10 mouse cellular contexts compared by ENCODE assay signal in genomic region chr7:67421088-67421475, GRCm38 (mm10). TPM values are rescaled to one million over a fixed set of nuclear protein-coding genes. Genes with fewer than 3 reads are reported as not detected.
DNase-seq lines count a peak whose midpoint lies in the region; ATAC-seq and TF ChIP-seq lines count a peak whose summit lies in the region.
"Had no signal": no experiment of that assay in that cellular context is flagged by ENCODE, and none has a peak within 500 bp of the region (broad histone marks: within the 10 kb centered on the region; RNA-seq: fewer than 3 reads in every experiment).

No protein-coding gene starts in this region.

- H3K9me3 ChIP-seq in forebrain, embryonic 13.5 days (replicated peaks) = no peaks in the 10 kb centered on the region
- no peaks in the 10 kb centered on the region for H3K9me3 ChIP-seq in forebrain, embryonic 10.5 days
- no peaks in the 10 kb centered on the region for H3K9me3 ChIP-seq in liver, postnatal 0 days (ENCODE audit: low read length)
- H3K9me3 ChIP-seq in heart, postnatal 0 days (replicated peaks; ENCODE audit: control insufficient read depth, low read length) = no peaks in the 10 kb centered on the region
- H3K9me3 ChIP-seq: liver, embryonic 13.5 days had no signal

- WGBS in forebrain, embryonic 13.5 days = 62% methylated on average over 3 of the region's 3 CpGs
- WGBS in forebrain, embryonic 10.5 days = 76% methylated on average over 3 of the region's 3 CpGs
- WGBS in liver, adult 2 months = 62% methylated on average over 3 of the region's 3 CpGs
- 52% methylated on average over 3 of the region's 3 CpGs for WGBS in liver, postnatal 0 days (ENCODE audit: insufficient replicate concordance)
- WGBS in heart, postnatal 0 days = 12% methylated on average over 3 of the region's 3 CpGs
- 2% methylated on average over 3 of the region's 3 CpGs for WGBS in thymus, adult 2 months

- no peak for TF ChIP-seq CTCF in liver, adult 2 months (IDR thresholded peaks at IDR 0.05; ENCODE audit: low read depth, low read length)
- TF ChIP-seq CTCF in liver, postnatal 0 days (IDR thresholded peaks at IDR 0.05; ENCODE audit: low read depth) = no peak
- TF ChIP-seq CTCF in heart, postnatal 0 days (IDR thresholded peaks at IDR 0.05; ENCODE audit: low read depth) = no peak
- no peak for TF ChIP-seq CTCF in thymus, adult 2 months (IDR thresholded peaks at IDR 0.05; ENCODE audit: borderline replicate concordance, control insufficient read depth, extremely low read depth, insufficient read depth, low read length, poor library complexity)

- no peak for DNase-seq in forebrain, embryonic 10.5 days (ENCODE audit: extremely low spot score, low spot score)
- DNase-seq in liver, adult 2 months (ENCODE audit: extremely low read depth, low read depth, low spot score) = no peak
- no peak for DNase-seq in liver, postnatal 0 days
- peak; percentile 14 for DNase-seq in heart, postnatal 0 days (ENCODE audit: low spot score)
- DNase-seq in thymus, adult 2 months = peak; percentile 77
- no peak for DNase-seq in layer of hippocampus, postnatal 25 days (ENCODE audit: extremely low spot score in 1 of 2, low spot score in 1 of 2)
- DNase-seq: B cell, adult 2 months; liver, embryonic 13.5 days had no signal

- peak overlapping the region; percentile 83 for H3K27ac ChIP-seq in forebrain, embryonic 13.5 days
- no peak overlapping the region for H3K27ac ChIP-seq in forebrain, embryonic 10.5 days
- H3K27ac ChIP-seq in liver, adult 2 months (replicated peaks; ENCODE audit: insufficient read depth, low read depth, low read length) = peak overlapping the region; percentile 31; the same call in 1 of the 2 replicates
- H3K27ac ChIP-seq in liver, postnatal 0 days (ENCODE audit: low read depth) = no peak overlapping the region
- peak overlapping the region; percentile 82 for H3K27ac ChIP-seq in heart, postnatal 0 days (ENCODE audit: low read depth)
- peak overlapping the region; percentile 98 for H3K27ac ChIP-seq in thymus, adult 2 months (ENCODE audit: control insufficient read depth, insufficient read depth, low read length)
- H3K27ac ChIP-seq: liver, embryonic 13.5 days had no signal

- 0 out of 2 replicates have a peak overlapping the region, but pooled peaks have one; percentile 6 for H3K9ac ChIP-seq in forebrain, embryonic 13.5 days
- no peak overlapping the region for H3K9ac ChIP-seq in liver, adult 2 months (ENCODE audit: low read depth, low read length)
- H3K9ac ChIP-seq in liver, postnatal 0 days (replicated peaks) = no peak overlapping the region
- H3K9ac ChIP-seq in heart, postnatal 0 days (replicated peaks; ENCODE audit: low read depth, low read length) = no peak overlapping the region
- H3K9ac ChIP-seq: liver, embryonic 13.5 days had no signal

- no peak overlapping the region for H3K4me2 ChIP-seq in forebrain, embryonic 13.5 days
- H3K4me2 ChIP-seq in liver, postnatal 0 days (ENCODE audit: low read depth, low read length) = no peak overlapping the region
- H3K4me2 ChIP-seq in heart, postnatal 0 days (ENCODE audit: low read depth, low read length) = peak overlapping the region; percentile 22; the same call in 1 of the 2 replicates
- H3K4me2 ChIP-seq: liver, embryonic 13.5 days had no signal

- no peak overlapping the region for H3K4me3 ChIP-seq in forebrain, embryonic 13.5 days
- no peak overlapping the region for H3K4me3 ChIP-seq in forebrain, embryonic 10.5 days
- no peak overlapping the region for H3K4me3 ChIP-seq in liver, adult 2 months (ENCODE audit: insufficient read depth, low read depth, low read length)
- no peak overlapping the region for H3K4me3 ChIP-seq in liver, postnatal 0 days (ENCODE audit: low read depth, low read length)
- no peak overlapping the region for H3K4me3 ChIP-seq in heart, postnatal 0 days (ENCODE audit: low read depth, low read length)
- peak overlapping the region; percentile 47 for H3K4me3 ChIP-seq in thymus, adult 2 months (ENCODE audit: control insufficient read depth, insufficient read depth, low read length)
- H3K4me3 ChIP-seq: liver, embryonic 13.5 days had no signal

- H3K4me1 ChIP-seq in forebrain, embryonic 13.5 days = peaks cover 13% of the 10 kb centered on the region
- 0 out of 2 replicates have a peak, but pooled peaks cover 4% of the 10 kb centered on the region for H3K4me1 ChIP-seq in forebrain, embryonic 10.5 days
- H3K4me1 ChIP-seq in liver, adult 2 months (ENCODE audit: control insufficient read depth, insufficient read depth, low read length) = peaks cover 7% of the 10 kb centered on the region; the same call in 1 of the 2 replicates
- peaks cover 14% of the 10 kb centered on the region for H3K4me1 ChIP-seq in liver, postnatal 0 days (ENCODE audit: insufficient read depth)
- peaks cover 20% of the 10 kb centered on the region for H3K4me1 ChIP-seq in heart, postnatal 0 days (ENCODE audit: control insufficient read depth, insufficient read depth)
- H3K4me1 ChIP-seq in thymus, adult 2 months (replicated peaks; ENCODE audit: control insufficient read depth, insufficient read depth, low read length) = peaks cover 60% of the 10 kb centered on the region

- no peak for TF ChIP-seq POLR2A in liver, adult 2 months (IDR thresholded peaks at IDR 0.05; ENCODE audit: extremely low read depth, insufficient read depth, low read length)
- peak; percentile 40; the same call in 1 of the 2 replicates for TF ChIP-seq POLR2A in thymus, adult 2 months (IDR thresholded peaks at IDR 0.05; ENCODE audit: control insufficient read depth, extremely low read depth, insufficient read depth, low read length, poor library complexity)

- H3K27me3 ChIP-seq in forebrain, embryonic 13.5 days = no peaks in the 10 kb centered on the region
- no peaks in the 10 kb centered on the region for H3K27me3 ChIP-seq in forebrain, embryonic 10.5 days (ENCODE audit: poor library complexity, severe bottlenecking)
- H3K27me3 ChIP-seq in liver, adult 2 months (ENCODE audit: control insufficient read depth, insufficient read depth, low read length) = no peaks in the 10 kb centered on the region
- H3K27me3 ChIP-seq in liver, postnatal 0 days (ENCODE audit: insufficient read depth, low read length) = no peaks in the 10 kb centered on the region
- H3K27me3 ChIP-seq in heart, postnatal 0 days (ENCODE audit: control insufficient read depth, insufficient read depth, low read length) = no peaks in the 10 kb centered on the region
- no peaks in the 10 kb centered on the region for H3K27me3 ChIP-seq in thymus, adult 2 months (ENCODE audit: control insufficient read depth, insufficient read depth, low read length)
- H3K27me3 ChIP-seq: liver, embryonic 13.5 days had no signal

- H3K36me3 ChIP-seq in forebrain, embryonic 13.5 days (ENCODE audit: poor library complexity, severe bottlenecking) = no peaks in the 10 kb centered on the region
- H3K36me3 ChIP-seq in forebrain, embryonic 10.5 days (replicated peaks) = no peaks in the 10 kb centered on the region
- H3K36me3 ChIP-seq in liver, adult 2 months (ENCODE audit: control insufficient read depth, insufficient read depth, low read length) = no peaks in the 10 kb centered on the region
- no peaks in the 10 kb centered on the region for H3K36me3 ChIP-seq in liver, postnatal 0 days (replicated peaks; ENCODE audit: insufficient read depth, low read length)
- no peaks in the 10 kb centered on the region for H3K36me3 ChIP-seq in heart, postnatal 0 days (replicated peaks; ENCODE audit: control insufficient read depth, insufficient read depth, low read length)
- no peaks in the 10 kb centered on the region for H3K36me3 ChIP-seq in thymus, adult 2 months (ENCODE audit: control insufficient read depth, insufficient read depth, low read length)
- H3K36me3 ChIP-seq: liver, embryonic 13.5 days had no signal

- no peak for TF ChIP-seq EP300 in liver, postnatal 0 days (IDR thresholded peaks at IDR 0.05; ENCODE audit: low read depth)
- TF ChIP-seq EP300 in heart, postnatal 0 days (IDR thresholded peaks at IDR 0.05; ENCODE audit: low read depth) = no peak

- no peaks in the 10 kb centered on the region for H3K79me2 ChIP-seq in liver, adult 2 months (ENCODE audit: control insufficient read depth, insufficient read depth, low read length)

- ATAC-seq in forebrain, embryonic 13.5 days = peak; percentile 77
- no peak for ATAC-seq in liver, postnatal 0 days
- no peak for ATAC-seq in heart, postnatal 0 days (ENCODE audit: insufficient read depth, low read depth)
- no peak for ATAC-seq in megakaryocyte, adult 5-6 weeks (ENCODE audit: poor library complexity, severe bottlenecking)

RNA-seq across cellular contexts. Expression of gene Mef2a, which starts 48.4 kb away (rescaled TPM):
- 26.0 and 32.2 TPM in 2 replicates for polyA plus RNA-seq in forebrain, embryonic 13.5 days (2015; fragmentation: Nextera tagmentation; extraction: Ambion mirVana)
- 22.4 and 23.2 TPM in 2 replicates for polyA plus RNA-seq in forebrain, embryonic 10.5 days (2016; fragmentation: Nextera tagmentation; extraction: Ambion mirVana)
- 22.7 and 24.8 TPM in 2 replicates for total RNA-seq in liver, adult 2 months (2014; rRNA removed)
- polyA plus RNA-seq in liver, adult 2 months (2012; rRNA removed) = 5.5 and 12.0 TPM in 2 replicates
- polyA plus RNA-seq in liver, postnatal 0 days (2015; fragmentation: Nextera tagmentation; extraction: Ambion mirVana) = 10.3 and 10.7 TPM in 2 replicates
- 158 and 165 TPM in 2 replicates for total RNA-seq in heart, postnatal 0 days (2014; rRNA removed; ENCODE audit: low replicate concordance)
- 96.9 and 112 TPM in 2 replicates for polyA plus RNA-seq in heart, postnatal 0 days (2015; fragmentation: Nextera tagmentation; extraction: Ambion mirVana)
- 66.6 and 75.3 TPM in 2 replicates for polyA plus RNA-seq in thymus, adult 2 months (2012; rRNA removed)
- total RNA-seq in megakaryocyte, adult 5-6 weeks (2015) = 154 and 168 TPM in 2 replicates
- total RNA-seq in megakaryocyte, adult 5-6 weeks (2017) = 76.5 and 94.0 TPM in 2 replicates
- total RNA-seq in layer of hippocampus, postnatal 25 days (2021) = 100 to 1,000 TPM; 137 to 159 TPM

Comparison
In these comparisons a context has a peak if more than half of its experiments do, and no peak if none do; other contexts are left out.
1. H3K27ac ChIP-seq: peak in forebrain, embryonic 13.5 days (single experiment), liver, adult 2 months (single experiment), heart, postnatal 0 days (single experiment) and thymus, adult 2 months (single experiment); none in forebrain, embryonic 10.5 days (single experiment) and liver, postnatal 0 days (single experiment).
2. DNase-seq: peak in heart, postnatal 0 days (single experiment) and thymus, adult 2 months (single experiment); none in forebrain, embryonic 10.5 days (single experiment), liver, adult 2 months (single experiment), liver, postnatal 0 days (single experiment) and layer of hippocampus, postnatal 25 days (0 of 2).